Comparison of ENCODE assay signal across 8 mouse cellular contexts in genomic region chr6:85586805-85587367, GRCm38 (mm10). TPM values are rescaled to one million over a fixed set of nuclear protein-coding genes. Genes with fewer than 3 reads are reported as not detected.
DNase-seq lines count a peak whose midpoint lies in the region; ATAC-seq and TF ChIP-seq lines count a peak whose summit lies in the region.

No protein-coding gene starts in this region.

- H3K4me1 ChIP-seq in lung, adult 2 months (ENCODE audit: control insufficient read depth, insufficient read depth, low read length): no peaks in the 10 kb centered on the region
- H3K4me1 ChIP-seq in brown adipose tissue, adult 24 weeks (ENCODE audit: control insufficient read depth, insufficient read depth, insufficient read length, low read length): no peaks in the 10 kb centered on the region
- peaks cover 16% of the 10 kb centered on the region for H3K4me1 ChIP-seq in heart, embryonic 12.5 days (replicated peaks)
- H3K4me1 ChIP-seq in midbrain, embryonic 15.5 days: peaks cover 27% of the 10 kb centered on the region

- no peak for ATAC-seq in heart, embryonic 12.5 days (ENCODE audit: insufficient number of reproducible peaks, low FRiP score)
- no peak for ATAC-seq in midbrain, embryonic 15.5 days (replicated peaks)
- ATAC-seq in megakaryocyte progenitor cell, adult 5-6 weeks (replicated peaks; ENCODE audit: poor library complexity): no peak

- no peak overlapping the region for H3K9ac ChIP-seq in heart, embryonic 12.5 days
- H3K9ac ChIP-seq in midbrain, embryonic 15.5 days: peak overlapping the region; percentile 62; the same call in 1 of the 2 replicates

- peak overlapping the region; percentile 51 for H3K4me3 ChIP-seq in lung, adult 2 months (replicated peaks; ENCODE audit: extremely low read depth, low read depth, low read length)
- H3K4me3 ChIP-seq in brown adipose tissue, adult 24 weeks (ENCODE audit: insufficient read depth, low read depth, low read length): peak overlapping the region; percentile 81
- peak overlapping the region; percentile 77 for H3K4me3 ChIP-seq in heart, embryonic 12.5 days
- peak overlapping the region; percentile 63 for H3K4me3 ChIP-seq in midbrain, embryonic 15.5 days

- H3K36me3 ChIP-seq in heart, embryonic 12.5 days: no peaks in the 10 kb centered on the region
- no peaks in the 10 kb centered on the region for H3K36me3 ChIP-seq in midbrain, embryonic 15.5 days (replicated peaks)

- WGBS in lung, adult 2 months: 37% methylated on average over 9 of the region's 9 CpGs
- WGBS in heart, embryonic 12.5 days: 31% methylated on average over 9 of the region's 9 CpGs
- WGBS in midbrain, embryonic 15.5 days: 29% methylated on average over 9 of the region's 9 CpGs

- no peak for TF ChIP-seq POLR2A in lung, adult 2 months (IDR thresholded peaks at IDR 0.05; ENCODE audit: borderline replicate concordance, extremely low read depth, low read depth, low read length)

- no peak for TF ChIP-seq CTCF in lung, adult 2 months (IDR thresholded peaks at IDR 0.05; ENCODE audit: insufficient read depth, low read length)

- H3K27ac ChIP-seq in brown adipose tissue, adult 24 weeks (replicated peaks; ENCODE audit: low read depth, low read length): no peak overlapping the region
- no peak overlapping the region for H3K27ac ChIP-seq in heart, embryonic 12.5 days (ENCODE audit: poor library complexity, severe bottlenecking)
- peak overlapping the region; percentile 80 for H3K27ac ChIP-seq in midbrain, embryonic 15.5 days

- peak overlapping the region; percentile 78 for H3K4me2 ChIP-seq in heart, embryonic 12.5 days
- H3K4me2 ChIP-seq in midbrain, embryonic 15.5 days: peak overlapping the region; percentile 71

- DNase-seq in lung, adult 2 months: no peak
- no peak for DNase-seq in lung, postnatal 25 days (ENCODE audit: low spot score)
- DNase-seq in kidney, postnatal 10 days: peak; percentile 11
- DNase-seq in frontal cortex, postnatal 36 days (ENCODE audit: low spot score in 2 of 2): no peak

- H3K9me3 ChIP-seq in heart, embryonic 12.5 days (replicated peaks): no peaks in the 10 kb centered on the region
- no peaks in the 10 kb centered on the region for H3K9me3 ChIP-seq in midbrain, embryonic 15.5 days

- H3K27me3 ChIP-seq in heart, embryonic 12.5 days (replicated peaks): no peaks in the 10 kb centered on the region
- no peaks in the 10 kb centered on the region for H3K27me3 ChIP-seq in midbrain, embryonic 15.5 days (replicated peaks)

RNA-seq across cellular contexts. Expression of gene Alms1, which starts 0.4 kb away (rescaled TPM):
- polyA plus RNA-seq in lung, adult 2 months (2012; rRNA removed): 0.54 and 0.79 TPM in 2 replicates
- 0.59 and 0.71 TPM in 2 replicates for polyA plus RNA-seq in brown adipose tissue, adult 24 weeks (2012; ENCODE audit: insufficient read depth, insufficient read length, missing spikeins)
- 4.2 and 4.7 TPM in 2 replicates for polyA plus RNA-seq in heart, embryonic 12.5 days (2016; fragmentation: Nextera tagmentation; extraction: Ambion mirVana)
- polyA plus RNA-seq in midbrain, embryonic 15.5 days (2015; fragmentation: Nextera tagmentation; extraction: Ambion mirVana): 5.2 and 5.9 TPM in 2 replicates
- total RNA-seq in megakaryocyte progenitor cell, adult 5-6 weeks (2015): 23.2 and 32.3 TPM in 2 replicates
- total RNA-seq in megakaryocyte progenitor cell, adult 5-6 weeks (2017): 14.4 and 19.4 TPM in 2 replicates
